Mouse (Mus musculus) gastrocnemius, postnatal 10 days (tissue): ENCODE results near the gene Ntf5. TPM values are rescaled to one million over a fixed set of nuclear protein-coding genes. Genes with fewer than 3 reads are reported as not detected.
"Not testable (repeated sequence)": the region's sequence is repeated elsewhere in the genome, so short reads cannot be mapped to it uniquely, and the experiment has no call there.

Experiments used
- DNase-seq: peaks from one replicate; pipeline ENCODE4 v3.0.0; 2021; ENCODE audit warnings: mixed read lengths
- long read RNA-seq, 2 experiments: library from polyadenylated mRNA; stranded (forward); transcript quantifications; one replicate each; pipeline ENCODE4 v2.0.0; 2021
- total RNA-seq, 2 experiments: library from RNA; stranded (reverse); gene quantifications; 2 replicates each; pipeline ENCODE4 v1.2.3; 2021

Gene Ntf5
- 1 to 10 TPM; 1.4 to 1.8 TPM for total RNA-seq
- long read RNA-seq, experiment 1, partial matches to known transcripts: 1 of 4 reads
- long read RNA-seq, experiment 1, other reads (novel, unspliced or antisense): 2 of 4 reads
- long read RNA-seq, experiment 2, partial matches to known transcripts: 2 of 4 reads
- long read RNA-seq, experiment 2, other reads (novel, unspliced or antisense): 0 of 4 reads

DNA sequence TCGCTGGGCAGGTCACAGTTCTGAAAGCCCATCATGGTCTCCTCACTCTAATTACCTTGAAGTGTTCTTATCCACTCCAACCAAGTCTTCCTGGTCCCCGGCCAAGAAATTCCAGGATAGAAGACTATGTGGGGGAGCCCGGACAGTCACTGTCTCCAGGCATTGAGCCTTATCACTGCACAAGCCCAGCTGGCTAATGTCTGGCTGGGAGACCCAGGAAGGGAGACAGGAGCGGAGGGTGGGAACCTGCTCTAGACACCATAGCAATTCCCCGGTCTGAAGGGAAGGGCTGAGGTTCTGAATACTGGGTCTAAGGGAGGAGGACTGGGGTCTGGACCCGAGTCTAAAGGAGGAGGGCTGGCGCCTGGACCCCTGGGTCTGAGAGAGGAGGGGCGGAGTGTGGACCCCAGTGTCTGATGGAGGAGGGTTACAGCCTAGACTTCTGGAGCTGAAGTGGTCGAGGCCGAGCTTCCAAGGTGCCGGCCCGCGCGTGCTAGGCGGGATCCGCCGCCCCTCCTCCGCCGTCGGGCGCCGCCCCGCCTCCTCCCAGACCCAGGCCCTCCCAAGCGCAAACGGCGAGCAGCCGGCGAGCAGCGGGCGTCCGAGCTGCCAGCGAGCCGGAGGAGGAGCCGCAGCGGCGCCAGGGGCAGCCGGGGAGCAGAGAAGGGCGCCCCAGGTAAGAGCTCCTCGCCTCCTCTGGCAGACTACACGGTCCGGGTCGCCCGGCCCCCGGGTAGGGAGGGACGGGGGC lies at the start of gene Ntf5:
Gene Ntf5 (plus strand): TSS at position 583 of the 751 bp plus-strand sequence.
- DNase-seq: peak; percentile 39

DNA sequence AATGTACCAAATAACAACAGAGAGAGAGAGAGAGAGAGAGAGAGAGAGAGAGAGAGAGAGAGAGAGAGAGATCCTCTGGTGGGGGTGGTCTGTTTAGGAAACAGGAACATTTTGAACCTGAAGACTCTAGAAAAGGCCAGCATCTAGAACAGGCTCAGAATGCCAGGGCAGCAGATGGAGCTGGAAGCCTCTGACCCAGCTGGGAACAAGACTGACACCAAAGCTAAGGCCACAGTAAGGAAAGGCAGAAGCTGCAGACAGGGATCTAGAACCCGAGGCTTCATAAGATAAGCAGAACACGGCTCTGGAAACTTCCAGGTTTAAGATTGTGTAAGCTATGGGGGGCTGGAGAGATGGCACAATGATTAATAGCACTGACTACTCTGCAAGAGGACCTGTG lies 49.5 kb upstream of the Ntf5 start:
- DNase-seq: no peak

DNA sequence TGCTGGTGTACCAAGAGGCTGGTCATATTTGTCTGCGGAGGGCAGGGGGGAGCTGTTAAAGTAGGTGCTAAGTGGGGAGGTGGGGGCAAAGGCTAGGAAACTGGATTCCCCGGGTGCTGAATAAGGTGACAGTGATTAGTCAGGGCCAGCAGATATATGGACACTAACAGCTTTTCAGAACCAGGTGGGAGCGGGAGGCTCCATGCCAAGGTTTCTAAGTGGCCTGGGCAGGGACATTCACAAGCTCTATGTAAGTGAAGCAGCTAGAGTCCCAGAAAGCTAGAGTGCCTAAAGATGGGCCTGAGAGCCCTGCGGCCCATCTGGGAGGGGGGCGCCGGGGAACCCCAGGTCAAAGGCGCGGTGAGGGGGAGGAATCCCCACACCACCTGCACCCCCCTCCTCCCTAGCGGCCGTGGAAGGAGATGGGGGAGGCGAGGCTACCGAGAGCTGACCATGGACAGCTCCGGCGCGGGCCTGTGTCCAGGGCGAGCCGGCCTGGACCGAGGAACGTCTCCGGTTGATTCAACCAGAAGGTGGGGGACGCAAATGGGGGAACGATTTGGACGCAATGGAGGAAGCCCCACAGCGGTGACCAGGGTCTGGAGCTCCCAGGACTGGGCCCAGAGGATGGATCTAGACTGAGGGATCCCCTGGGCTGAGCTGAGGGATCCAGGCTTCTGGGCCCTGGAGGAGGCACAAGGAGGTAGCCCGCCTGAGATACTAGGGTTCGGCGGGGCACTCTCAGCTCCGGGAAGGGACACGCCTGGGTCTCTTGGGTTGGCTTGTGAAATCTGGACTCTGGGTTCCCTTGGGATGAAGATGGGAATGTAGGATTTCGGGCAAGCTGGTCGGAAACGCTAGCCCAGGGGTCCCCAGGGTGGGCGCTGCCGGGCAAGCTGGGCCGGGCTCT lies 47.5 kb upstream of the Ntf5 start:
- DNase-seq: peak; percentile 74

DNA sequence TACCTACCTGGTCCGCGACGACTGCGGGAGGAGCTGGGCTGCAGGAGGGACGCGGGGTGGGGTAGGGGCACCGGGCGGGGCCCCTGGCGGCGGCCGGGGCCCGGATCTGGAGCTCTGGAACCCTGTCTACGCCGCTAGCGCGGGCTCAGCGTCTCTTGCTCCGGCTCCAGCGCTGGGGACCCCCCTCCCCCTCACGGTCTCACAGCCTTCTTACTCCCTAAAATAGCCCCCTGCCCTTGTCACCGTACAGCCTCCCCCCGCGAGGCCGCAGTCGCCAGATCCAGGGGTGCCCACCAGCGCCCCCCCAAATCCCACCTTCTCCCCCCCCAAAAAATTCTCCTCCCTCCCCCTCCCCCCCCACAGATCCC lies 46.9 kb upstream of the Ntf5 start, which contains the start of gene Ppfia3:
Gene Ppfia3 (minus strand): TSS at position 368 of the 368 bp plus-strand sequence.
- DNase-seq: no peak

DNA sequence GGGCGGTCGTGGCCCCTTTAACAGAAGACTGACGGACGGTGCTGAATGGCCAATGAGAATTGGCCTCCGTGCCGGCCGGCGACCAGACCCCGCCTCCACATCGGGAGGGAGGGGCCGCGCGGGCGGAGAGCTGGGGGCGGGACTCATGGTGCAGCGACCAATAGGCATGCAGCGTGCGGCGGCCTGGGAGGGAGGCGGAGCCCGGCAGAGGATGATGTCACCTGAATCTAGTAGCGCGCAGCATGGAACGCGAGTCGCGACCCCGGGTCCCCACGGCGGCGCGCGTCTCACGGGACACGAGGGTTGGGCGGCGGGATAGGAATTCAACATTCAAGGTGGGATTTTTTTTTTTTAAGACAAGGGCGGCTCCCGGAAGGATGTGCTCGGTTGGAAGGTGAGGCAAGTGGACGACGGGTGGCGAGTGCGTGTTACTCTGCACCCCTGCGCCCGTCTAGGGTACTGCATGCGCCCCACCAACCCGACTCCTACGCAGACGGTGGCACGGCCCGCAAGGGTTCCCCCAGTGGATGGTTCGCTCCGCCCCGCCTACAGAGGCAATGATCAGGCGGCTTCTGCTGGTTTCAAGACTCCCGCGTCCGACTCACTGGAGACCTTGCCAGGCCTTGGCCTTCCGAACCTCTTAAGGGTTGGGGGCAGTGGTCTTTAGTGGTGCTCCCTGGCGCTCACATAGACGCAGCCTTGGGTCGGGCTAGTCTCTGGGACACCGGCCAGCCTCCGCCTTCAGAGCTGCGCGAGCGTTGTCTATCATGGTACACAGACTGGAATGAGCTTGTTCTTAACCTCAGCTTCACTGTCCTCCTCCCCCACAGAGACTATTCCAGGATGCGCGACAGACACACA lies 46.2 kb upstream of the Ntf5 start:
- DNase-seq: peak; percentile 98

DNA sequence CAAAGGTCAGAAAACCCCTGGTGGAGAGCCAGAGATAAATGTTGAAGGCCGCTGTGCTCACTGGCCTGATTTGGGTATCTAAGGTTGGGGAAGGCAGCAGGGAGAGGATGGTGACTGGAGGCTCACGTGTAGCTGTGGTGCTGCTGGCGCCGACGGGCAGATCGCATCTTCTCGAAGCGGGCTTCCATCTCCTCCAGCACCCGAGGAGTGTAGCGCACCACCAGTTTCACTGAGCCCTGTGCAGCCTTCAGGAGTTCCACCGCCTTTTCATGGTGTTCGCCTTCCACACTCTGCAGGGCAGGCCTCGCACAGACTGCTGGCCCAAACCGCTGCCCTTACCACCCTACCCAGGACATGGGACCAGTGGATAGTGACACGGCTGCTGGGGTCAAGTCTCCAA lies 45.3 kb upstream of the Ntf5 start:
- no peak for DNase-seq

DNA sequence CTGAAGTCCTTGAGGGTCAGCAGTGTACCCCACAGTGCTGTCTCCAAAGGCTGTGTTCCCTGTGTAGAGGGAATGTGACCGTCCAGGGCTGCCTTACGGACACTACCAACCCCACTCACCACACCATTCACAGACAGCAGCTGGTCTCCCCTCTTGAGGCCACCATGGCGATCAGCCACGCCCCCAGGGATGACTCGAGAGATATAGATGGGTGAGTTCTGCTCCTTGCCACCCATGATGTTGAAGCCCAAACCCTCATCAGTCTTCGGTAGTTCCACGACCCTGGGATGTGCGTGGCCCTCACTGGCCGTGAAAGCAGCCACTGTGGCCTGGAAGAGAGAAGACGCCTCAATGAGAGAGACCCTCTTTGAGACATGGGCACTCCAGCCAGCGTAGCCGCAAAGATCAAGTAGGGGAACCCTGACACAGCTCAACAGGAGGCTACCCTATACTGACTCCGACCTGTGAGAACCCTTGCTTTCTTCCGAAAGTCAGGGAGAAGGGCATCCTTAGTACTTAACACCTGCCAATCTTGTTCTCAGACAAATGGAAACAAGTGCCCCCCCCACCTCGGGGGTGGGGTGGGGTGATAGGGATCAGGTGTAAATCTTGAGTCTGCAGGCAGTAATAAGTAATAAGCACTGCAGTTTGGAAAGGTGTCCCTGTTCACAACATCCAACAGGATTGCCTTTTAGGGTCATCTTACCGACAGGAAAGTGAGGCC lies 44.3 kb upstream of the Ntf5 start:
- no peak for DNase-seq

DNA sequence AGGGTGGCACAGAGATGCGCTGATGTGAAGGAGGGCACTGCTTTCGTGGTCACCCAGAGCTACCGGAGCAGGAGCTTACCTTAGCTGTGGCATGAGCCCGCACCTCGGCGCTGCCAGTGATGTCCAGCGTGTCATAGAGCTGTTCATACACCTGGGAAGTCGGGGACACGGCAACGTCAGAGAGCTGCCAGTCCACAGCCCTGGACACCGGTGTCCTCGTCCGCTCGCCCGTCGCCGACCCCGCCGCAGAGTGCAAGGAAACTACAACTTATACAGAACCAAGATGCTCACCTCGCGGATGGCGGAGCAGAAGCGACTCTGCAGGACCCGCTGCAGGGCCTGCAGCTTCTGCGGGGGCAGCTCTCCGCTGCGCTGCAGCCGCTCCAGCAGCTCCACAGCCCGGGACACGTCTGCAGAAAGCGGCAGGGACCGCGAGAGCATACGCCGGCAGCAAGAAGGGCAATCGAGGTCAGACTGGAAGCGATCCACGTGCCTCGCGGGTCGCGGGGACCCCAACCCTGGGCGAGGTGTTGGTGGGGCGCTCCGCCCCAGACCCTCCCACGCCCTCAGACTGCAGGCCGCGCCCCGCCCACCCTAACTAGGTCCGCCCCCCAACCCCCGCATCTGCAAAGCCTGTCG lies 43.5 kb upstream of the Ntf5 start:
- no peak for DNase-seq

DNA sequence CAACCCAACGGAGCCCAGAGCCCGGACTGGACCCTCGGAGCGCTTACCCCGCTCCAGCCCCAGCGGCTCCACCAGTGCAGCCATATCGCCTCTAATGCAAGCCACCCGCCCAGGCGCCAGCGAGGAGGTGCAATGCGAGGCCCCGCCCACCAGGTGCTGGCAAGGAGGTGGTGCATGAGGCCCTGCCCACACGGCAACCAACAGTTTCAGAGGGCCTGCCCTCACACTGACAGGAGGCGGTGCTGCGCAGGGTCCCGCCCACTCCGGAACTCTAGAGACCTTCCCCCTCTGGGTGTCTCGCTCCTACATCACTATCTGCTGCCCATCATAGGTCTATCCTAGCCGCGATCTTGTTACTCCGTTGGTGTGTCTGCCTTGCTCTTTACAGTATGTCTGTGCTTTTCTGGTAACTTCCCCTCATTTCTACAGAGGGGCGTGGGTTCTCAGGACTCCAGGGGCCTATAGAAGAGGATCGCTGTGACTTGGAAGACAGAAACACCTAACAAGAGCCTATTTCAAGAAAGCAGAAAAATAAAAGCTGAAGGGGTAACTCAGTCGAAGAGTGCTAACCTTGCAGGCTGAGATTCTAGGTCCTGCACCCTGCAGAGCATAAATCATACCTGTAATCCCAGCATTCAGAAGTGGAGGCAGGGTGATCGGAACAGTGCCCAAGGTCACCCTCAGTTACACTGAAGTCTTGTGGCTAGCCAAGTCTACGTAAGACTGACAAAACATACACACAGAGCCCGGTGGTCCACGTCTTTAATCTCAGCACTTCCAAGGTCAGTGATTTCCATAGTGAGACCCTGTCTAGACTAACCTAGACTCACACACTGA lies 42.8 kb upstream of the Ntf5 start, which contains the start of gene Lin7b:
Gene Lin7b (minus strand): TSS at position 109 of the 837 bp plus-strand sequence.
- DNase-seq: peak; percentile 79

DNA sequence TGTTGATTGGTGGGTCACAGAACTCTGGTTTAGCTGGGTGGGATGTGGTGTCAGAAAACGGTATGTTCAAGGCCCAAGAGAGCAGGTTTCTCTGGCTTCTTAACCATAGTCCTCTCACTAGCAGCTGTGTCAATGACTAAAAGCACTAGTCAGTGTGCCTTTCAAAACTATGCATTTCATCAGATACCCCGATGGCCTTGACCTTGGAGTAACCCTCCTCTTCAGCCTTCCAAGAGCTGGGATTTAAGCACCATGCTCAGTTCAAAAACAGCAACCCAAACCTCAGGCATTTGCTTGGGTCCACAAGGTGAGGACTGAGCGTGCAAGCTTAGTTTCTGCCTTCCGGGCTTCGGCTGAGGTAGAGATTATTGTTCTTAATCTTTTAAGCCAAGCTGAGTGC lies 41.1 kb upstream of the Ntf5 start:
- DNase-seq: no peak

DNA sequence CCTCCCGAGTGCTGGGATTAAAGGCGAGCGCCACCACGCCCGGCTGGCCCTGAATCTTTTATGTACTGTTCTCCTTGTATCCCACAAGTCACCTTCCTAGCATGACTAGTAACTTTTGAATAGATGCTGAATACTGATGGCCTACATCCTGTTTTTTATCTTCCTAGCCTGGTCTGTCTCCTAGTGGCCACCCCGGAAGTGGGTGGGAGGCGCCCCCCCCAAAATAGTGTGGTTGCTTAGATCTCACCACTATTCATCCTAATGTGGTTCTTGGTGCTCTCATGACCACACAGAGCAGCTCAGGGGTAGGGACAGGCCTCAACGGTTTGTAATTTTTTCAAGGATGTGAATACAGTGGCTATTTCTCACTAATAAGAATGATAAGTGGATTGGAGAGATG lies 38.9 kb upstream of the Ntf5 start:
- no peak for DNase-seq

DNA sequence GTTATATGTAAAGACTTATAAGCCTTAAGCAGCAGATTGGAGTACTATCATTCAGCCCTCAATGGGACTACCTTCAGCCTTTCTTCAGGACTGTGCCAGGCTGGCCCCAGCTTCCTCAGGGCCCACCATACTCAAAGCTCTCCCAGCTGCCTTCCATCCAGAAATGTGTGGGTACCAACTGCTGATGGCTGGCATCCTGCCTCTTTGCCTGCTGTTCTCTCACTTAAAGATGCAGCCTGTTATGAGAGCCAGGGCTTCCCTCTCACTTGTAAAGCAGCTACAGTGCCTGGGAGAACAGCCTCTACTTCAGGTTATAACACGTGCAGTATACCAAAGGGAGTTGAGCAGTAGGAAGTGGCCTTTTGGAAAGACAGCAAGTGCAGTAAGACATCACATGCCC lies 37.4 kb upstream of the Ntf5 start:
- DNase-seq: no peak

DNA sequence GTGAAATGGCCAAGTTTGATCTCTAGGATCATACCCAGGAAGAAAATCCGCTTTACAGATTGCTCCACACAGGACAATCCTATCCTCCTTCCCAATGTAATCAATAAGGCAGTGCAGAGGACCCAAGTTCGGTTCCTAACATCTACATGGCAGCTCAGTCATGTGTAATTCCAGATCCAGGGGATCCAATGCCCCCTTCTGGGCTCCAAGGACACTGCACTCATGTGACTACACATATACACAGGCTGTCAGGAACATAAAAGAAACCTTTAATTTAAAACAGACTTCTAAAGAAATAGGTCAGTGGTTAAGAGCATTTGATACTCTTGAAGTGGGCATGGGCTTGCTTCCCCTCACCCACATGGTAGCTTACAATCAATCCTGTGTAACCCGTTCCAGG lies 27.4 kb upstream of the Ntf5 start:
- no peak for DNase-seq

DNA sequence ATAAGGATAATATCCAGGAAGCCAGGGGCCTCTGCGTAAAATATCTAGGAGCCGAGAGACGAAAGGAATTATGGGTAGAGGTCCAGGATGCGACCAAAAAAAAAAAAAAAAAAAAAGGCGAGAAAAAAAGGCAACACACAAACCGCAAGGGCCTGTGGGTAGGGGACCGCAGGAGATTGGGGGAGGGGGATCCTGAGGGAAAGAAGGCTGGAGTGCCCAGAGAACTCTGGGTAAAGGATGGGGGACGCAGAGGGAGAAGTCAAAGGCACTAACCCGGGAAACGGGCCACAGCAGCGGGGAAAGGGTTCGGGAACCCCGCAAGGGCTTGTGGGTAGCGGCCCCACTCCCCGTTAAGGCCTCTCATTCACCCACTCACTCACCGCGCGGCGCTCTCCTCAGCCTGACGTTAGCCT lies 18.4 kb upstream of the Ntf5 start:
- DNase-seq: no peak

DNA sequence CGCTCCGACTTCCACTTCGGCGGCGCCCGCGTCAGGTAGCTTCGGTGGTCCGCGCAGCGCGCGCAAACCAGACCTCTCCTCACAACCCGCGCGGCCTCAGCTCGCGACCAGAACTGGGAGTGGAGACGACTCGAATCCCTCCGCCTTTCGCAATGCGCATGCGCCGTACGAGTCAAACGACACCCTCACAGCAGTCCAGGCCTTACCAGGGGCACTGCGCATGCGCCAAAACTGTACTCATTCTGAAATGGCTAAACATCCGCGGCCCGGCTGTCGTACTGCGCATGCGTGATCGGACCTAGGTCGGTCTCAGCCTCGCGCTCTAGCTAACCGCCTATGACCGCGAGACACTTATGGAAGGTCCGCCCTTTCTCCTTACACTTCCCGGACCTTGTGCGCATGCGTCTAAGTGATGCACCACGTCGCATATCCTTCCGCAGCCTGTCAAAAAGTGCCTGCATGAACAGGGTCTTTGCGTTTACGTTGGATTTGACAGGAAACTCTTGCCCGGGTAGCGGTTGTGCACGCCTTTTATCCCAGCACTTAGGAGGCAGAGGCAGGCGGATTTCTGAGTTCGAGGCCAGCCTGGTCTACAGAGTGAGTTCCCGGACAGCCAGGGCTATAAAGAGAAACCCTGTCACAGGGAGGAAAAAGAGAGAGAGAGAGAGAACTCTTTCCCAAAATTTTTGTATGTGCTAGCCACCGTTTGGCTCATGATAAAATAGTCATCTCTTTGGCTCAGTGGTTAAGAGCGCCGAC lies 17.7 kb upstream of the Ntf5 start, which contains the start of gene Snrnp70:
Gene Snrnp70 (minus strand): TSS at position 165 of the 759 bp plus-strand sequence.
- DNase-seq: peak; percentile 100

DNA sequence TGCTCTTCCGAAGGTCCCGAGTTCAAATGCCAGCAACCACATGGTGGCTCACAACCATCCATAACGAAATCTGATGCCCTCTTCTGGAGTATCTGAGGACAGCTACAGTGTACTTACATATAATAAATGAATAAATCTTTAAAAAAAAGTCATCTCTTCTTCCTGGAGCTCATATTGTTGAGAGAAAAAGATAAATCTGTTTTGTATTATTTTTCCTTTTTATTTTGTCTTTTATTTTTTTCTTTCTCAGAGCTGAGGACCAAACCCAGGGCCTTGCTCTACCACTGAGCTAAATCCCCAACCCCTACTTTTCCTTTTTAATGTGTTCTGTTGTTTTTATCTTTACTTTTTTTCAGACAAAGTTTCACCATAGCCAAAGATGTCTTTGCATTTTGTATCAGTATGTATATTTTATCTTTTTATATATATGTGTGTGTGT lies 17.1 kb upstream of the Ntf5 start:
- DNase-seq: not testable (repeated sequence)

DNA sequence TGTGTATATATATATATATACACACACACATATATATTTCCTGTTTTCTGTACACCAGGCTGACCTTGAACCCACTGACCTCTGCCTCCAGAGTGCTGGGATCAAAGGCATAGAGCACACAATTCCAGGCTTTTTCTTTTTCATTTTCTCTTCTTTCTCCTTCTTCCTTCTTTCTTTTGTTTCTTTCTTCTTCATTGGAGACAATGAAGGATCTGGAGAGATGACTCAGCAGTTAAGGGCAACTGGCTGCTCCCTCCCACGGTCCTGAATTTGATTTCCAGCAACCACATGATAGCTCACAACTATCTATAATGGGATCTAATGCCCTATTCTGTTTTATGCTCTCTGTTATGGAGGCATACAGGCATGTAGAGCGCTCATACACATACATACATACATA lies 16.7 kb upstream of the Ntf5 start:
- no peak for DNase-seq

DNA sequence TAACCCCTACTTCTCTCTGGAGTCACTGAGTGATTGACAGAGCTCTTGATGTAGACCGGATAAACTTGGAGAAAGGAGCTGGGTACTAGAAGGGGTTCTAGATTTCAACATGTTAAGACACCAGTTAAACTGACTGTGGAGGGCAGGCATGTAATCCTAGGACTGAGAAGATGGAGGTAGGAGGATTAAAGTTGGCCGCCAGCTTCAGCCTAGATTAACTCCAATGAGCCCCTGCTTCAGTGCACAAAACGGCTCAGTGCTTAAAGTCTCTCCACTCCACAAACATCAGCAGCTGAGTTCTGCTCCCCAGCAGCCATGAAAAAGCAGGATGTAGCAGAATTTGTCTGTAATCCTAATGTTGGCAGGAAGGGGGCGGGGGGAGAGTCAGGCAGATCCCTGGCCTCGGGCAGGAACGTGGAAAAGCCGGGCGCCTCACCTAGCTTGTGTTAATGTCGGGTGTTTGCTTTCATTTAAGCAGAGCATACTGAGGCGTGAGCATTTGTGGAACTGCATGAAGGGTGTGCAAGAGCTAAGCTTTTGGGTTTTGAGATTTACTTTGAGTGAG lies 11.9 kb upstream of the Ntf5 start:
- no peak for DNase-seq
